Mouse (Mus musculus): ENCODE results near the gene Adi1.
A peak's percentile ranks its signal among the peaks of the same experiment; 100 is the strongest.

The Adi1 gene

DNA sequence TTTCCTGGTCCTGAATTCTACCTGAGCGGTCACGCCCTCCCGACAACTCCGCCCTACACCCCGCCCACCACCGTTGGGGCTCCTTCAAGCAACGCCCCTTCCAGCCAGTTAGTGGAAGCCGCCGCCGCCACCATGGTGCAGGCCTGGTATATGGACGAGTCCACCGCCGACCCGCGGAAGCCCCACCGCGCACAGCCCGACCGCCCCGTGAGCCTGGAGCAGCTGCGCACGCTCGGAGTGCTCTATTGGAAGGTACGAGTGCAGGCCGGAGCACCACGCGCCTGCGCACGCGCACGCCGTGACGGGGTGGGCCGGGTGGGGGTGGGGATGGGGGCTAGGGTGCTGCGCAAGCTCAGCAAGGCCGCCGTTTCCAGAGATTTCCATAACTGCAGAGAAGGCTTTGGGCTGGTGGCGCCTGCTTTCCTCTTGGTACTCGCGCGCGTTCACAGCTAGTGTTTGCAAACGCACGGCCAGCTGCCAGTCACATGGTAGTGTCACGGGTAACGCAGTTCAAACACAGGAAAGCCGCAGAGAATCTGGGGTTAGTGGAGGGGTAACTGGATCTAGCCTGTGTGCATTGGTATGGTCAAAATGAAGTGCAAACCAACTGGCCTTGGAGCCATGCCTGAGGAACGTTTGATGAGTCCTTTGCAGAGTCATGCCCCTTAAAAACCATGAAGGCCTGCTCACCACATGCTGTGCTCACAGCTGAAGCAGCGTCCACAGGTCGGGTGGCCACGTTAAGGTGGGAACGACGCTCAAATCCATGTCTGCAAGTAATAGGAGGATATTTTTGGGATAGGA is at the start of gene Adi1:
Gene Adi1 (plus strand): TSS at position 111 of the 804 bp plus-strand sequence.
- peak; percentile 87 for DNase-seq

DNA sequence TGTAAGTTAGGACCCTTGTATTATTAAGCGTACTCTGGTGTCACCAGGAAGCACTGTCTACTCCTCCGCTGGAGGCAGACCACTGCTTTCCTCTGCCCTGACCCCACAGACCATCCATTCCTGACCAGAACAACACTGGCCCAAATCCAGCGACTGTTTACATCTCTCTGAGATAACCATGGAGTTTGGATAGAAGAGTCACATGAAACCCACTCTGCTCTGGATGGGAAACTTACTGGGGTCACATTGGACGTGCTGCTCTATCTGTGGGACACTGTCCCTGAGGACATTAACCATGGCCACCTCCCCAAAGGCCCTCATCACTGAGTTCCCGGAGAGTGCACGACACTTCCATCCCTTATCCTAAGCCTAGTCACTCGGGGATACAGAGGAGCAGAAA is 49.6 kb upstream of the Adi1 start:
- DNase-seq: no peak

- DNase-seq: no peak
Observed at GRCm38 (mm10) chr12:28627092-28627491, 47.9 kb upstream of the Adi1 start.

- DNase-seq: no peak
Observed at GRCm38 (mm10) chr12:28628436-28628835, 46.6 kb upstream of the Adi1 start.

DNA sequence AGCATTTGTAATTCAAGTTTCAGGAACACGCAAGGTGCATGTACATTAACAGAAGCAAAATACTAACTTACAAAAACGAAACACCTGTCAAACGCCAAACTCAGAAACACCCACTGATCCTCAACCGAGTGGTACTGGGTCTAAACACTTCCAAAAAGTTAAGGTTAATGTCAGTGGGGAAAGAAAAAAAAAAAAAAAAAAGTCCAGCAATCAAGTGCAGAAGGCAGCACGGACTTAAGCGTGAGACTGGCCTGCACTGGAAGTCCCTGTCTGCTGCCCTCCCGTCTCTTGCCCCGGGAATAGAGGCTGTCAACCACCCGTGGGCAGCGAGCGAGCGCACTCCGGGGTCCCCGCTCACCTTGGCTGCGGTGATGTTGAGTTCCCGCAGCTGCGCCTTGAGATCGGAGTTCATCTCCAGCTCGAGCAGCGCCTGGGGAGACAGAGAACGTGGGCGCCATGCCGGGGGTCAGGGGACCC is 39.9 kb upstream of the Adi1 start:
- no peak for DNase-seq

- peak; percentile 94 for DNase-seq
Observed at GRCm38 (mm10) chr12:28635535-28636476, 39.2 kb upstream of the Adi1 start, which contains the start of gene Rps7. TSS of gene Rps7 (minus strand) at chr12:28635953.

DNA sequence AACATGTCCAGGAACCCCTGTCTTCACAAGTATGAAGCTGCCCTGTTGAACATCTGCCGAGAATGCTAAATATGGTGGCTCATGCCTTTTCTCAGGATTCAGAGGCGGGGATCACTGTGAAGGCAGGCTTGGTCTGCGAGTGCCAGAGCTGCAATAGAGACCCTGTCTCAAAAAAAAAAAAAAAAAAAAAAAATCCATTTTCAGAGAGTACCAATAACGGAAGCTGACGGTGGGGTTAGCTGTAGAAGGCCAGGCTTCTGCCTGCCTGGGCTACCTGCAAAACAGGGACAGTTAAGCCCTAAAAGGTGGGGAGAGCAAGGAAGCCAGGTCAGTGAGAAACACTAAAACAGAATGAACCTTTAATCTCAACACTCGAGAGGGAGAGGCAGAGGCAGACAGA is 38.5 kb upstream of the Adi1 start:
- no peak for DNase-seq

- no peak for DNase-seq
Observed at GRCm38 (mm10) chr12:28638778-28639177, 36.3 kb upstream of the Adi1 start.

DNA sequence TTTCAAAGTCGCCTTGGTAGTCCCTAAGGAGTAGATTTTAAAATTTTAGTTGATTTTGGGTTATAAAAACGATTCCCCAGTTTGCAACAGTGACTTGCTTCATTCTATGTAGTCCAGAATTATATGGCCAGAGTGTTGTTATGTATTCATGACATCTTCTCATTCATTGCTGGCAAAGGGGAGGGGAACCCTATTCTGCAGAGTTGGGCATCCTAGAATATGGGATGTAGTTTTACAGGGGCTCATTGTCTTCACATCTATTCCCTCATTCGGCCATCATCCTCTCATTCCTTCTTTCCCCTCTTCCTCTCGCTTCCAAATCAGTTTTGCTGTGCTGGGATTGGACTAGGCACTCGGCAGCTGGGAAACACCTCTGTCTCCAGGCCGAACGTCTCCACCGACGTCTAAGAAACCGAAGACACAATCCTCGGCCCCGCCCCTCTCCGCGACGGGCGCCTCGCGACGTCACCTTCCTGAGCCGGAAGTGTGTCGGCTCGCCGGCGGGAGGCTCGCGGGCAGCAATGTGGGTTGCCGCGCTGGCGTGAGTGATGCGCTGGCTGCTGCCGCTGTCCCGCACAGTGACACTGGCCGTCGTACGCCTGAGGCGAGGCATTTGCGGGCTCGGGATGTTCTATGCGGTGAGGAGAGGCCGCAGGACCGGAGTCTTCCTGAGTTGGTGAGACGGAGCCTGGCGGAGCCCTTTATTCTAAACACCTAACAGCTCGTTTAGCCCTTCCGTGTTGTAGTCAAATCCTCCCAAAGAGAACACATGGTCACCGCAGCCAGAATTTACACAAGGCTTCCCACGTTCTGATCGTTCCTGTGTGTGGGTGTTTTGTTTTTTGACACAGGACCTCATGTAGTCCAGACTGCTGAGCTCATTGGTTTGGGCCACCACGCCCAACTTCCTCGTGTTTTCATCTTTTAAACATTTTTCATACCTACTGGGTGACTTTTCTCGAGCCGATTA is 25.6 kb upstream of the Adi1 start, which contains the start of gene Rnaseh1:
Gene Rnaseh1 (plus strand): TSS at position 462 of the 970 bp plus-strand sequence.
- DNase-seq: peak; percentile 91

GRCm38 (mm10) chr12:28662628-28663027 is 12.4 kb upstream of the Adi1 start:
- DNase-seq: no peak

DNA sequence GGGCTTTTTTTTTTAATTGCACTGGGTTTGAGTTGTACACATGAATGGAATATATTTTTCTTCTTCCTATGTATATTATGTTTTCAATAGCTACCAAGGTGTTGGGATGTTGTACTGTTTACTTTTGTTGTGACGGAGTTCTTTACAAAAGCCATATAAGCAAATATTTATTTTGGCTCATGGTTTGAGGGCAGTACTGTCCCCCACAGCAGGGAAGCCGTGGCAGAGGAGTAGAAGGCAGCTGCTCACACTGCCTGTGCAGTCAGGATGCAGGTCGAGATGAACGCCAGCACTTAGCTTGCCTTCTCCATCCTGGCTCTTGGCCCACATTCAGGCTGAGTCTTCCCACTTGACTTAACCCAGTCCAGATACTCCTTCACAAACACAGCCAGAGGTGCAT is 8.3 kb upstream of the Adi1 start:
- no peak for DNase-seq

DNA sequence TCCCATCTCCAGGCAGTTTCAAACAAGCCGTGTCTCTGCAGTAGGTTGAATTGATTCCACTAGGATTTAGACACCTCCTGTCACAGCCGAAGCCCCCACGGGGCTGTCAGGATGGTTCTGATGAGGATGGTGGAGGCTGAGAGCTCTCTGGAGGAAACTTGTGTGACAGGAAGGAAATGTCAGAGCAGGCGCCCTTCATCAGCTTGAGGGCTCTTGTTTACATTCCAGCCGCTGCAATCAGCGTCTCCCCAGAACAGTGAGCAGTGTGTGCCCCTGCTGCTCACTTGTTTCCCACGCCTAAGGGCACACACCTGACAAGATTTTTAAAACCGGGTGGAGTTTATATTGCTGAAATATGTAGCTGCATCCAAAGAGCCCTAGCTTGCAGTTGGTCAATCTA is 7.7 kb upstream of the Adi1 start:
- DNase-seq: no peak

- no peak for DNase-seq
Observed at GRCm38 (mm10) chr12:28674038-28674720, 852 bp upstream of the Adi1 start.

- DNase-seq: no peak
Observed at GRCm38 (mm10) chr12:28675925-28676209, 836 bp downstream of the Adi1 start.

- DNase-seq: no peak
Observed at GRCm38 (mm10) chr12:28684674-28685073, 9.6 kb downstream of the Adi1 start.

- DNase-seq: no peak
Observed at GRCm38 (mm10) chr12:28685771-28686170, 10.7 kb downstream of the Adi1 start.

GRCm38 (mm10) chr12:28686199-28686879 is 11.3 kb downstream of the Adi1 start:
- no peak for DNase-seq

GRCm38 (mm10) chr12:28688996-28689395 is 14.0 kb downstream of the Adi1 start:
- no peak for DNase-seq

GRCm38 (mm10) chr12:28690730-28691129 is 15.7 kb downstream of the Adi1 start:
- no peak for DNase-seq

GRCm38 (mm10) chr12:28693738-28694137 is 18.7 kb downstream of the Adi1 start:
- no peak for DNase-seq

GRCm38 (mm10) chr12:28694231-28694630 is 19.2 kb downstream of the Adi1 start:
- DNase-seq: no peak
